Mouse (Mus musculus) heart, postnatal 0 days (tissue): ENCODE results near the gene Lrrc8e.

Source experiments
- CTCF ChIP-seq: IDR thresholded peaks from 2 replicates; pipeline ENCODE4 v1.5.1; 2016; ENCODE audit warnings: antibody characterized with exemption, control low read depth, low read depth
- EP300 ChIP-seq: IDR thresholded peaks from 2 replicates; pipeline ENCODE4 v1.6.1; 2016; ENCODE audit warnings: antibody characterized with exemption, low read depth

GRCm38 (mm10) chr8:4276111-4276465, 49.5 kb downstream of the Lrrc8e start:
- TF ChIP-seq EP300: no peak
- TF ChIP-seq CTCF: no peak
